ENCODE assay signal across 8 mouse cellular contexts in the genomic region with DNA sequence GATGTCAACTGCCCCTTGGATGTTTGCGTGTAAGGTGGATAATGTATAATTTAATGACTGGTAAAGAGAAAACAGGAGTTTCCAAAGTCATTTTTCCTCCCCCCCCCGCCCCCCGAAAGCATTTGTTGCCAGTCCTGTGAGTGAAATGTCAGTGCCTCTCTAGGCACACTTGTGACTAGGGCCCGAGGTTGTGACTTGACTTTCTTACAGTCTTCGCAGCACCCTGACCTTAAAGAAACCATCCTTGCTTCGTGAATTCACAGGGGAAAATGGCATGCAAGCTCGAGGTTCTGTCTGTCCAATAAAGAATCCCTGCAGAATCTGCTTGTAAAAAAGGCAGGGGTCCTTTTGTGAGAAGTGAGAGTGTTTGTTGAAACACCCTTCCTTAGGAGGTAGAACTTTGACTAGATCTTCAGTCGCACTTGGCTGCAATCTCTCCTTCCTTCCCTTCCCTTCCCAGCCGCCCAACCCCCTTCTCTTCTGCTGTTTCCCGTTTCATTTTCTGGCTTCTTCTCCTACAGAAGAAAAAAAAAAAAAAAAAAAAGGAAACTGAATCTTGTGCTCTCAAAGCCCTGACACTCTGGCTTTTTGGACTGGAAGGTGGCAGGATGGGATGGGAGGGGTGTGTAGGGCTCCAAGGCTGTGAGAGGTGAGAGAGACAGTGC. TPM values are rescaled to one million over a fixed set of nuclear protein-coding genes. Genes with fewer than 3 reads are reported as not detected.
DNase-seq lines count a peak whose midpoint lies in the region; ATAC-seq and TF ChIP-seq lines count a peak whose summit lies in the region.

No protein-coding gene starts in this region.

- no peaks in the 10 kb centered on the region for H3K9me3 ChIP-seq in heart, embryonic 12.5 days (replicated peaks)
- H3K9me3 ChIP-seq in kidney, postnatal 0 days (replicated peaks; ENCODE audit: low read length): no peaks in the 10 kb centered on the region
- H3K9me3 ChIP-seq in stomach, embryonic 16.5 days (replicated peaks; ENCODE audit: control insufficient read depth, low read length): no peaks in the 10 kb centered on the region

- peak overlapping the region; percentile 86 for H3K4me2 ChIP-seq in heart, embryonic 12.5 days
- peak overlapping the region; percentile 78 for H3K4me2 ChIP-seq in kidney, postnatal 0 days (ENCODE audit: low read length)
- peak overlapping the region; percentile 89 for H3K4me2 ChIP-seq in stomach, embryonic 16.5 days (ENCODE audit: low read depth, low read length)

- TF ChIP-seq CTCF in kidney, postnatal 0 days (IDR thresholded peaks at IDR 0.05; ENCODE audit: low read depth): no peak

- H3K9ac ChIP-seq in heart, embryonic 12.5 days: peak overlapping the region; percentile 94
- no peak overlapping the region; the same call in 1 of the 2 replicates for H3K9ac ChIP-seq in kidney, postnatal 0 days (ENCODE audit: low read depth, low read length)
- peak overlapping the region; percentile 93 for H3K9ac ChIP-seq in stomach, embryonic 16.5 days (ENCODE audit: low read length)

- no peaks in the 10 kb centered on the region for H3K27me3 ChIP-seq in heart, embryonic 12.5 days (replicated peaks)
- H3K27me3 ChIP-seq in kidney, postnatal 0 days (ENCODE audit: insufficient read depth, low read length): no peaks in the 10 kb centered on the region
- no peaks in the 10 kb centered on the region for H3K27me3 ChIP-seq in stomach, embryonic 16.5 days (ENCODE audit: control insufficient read depth, insufficient read depth, low read length)

- 24% methylated on average over 10 of the region's 10 CpGs for WGBS in heart, embryonic 12.5 days
- 13% methylated on average over 10 of the region's 10 CpGs for WGBS in kidney, postnatal 0 days
- WGBS in stomach, embryonic 16.5 days: 19% methylated on average over 10 of the region's 10 CpGs

- H3K27ac ChIP-seq in heart, embryonic 12.5 days (ENCODE audit: poor library complexity, severe bottlenecking): peak overlapping the region; percentile 99
- peak overlapping the region; percentile 99 for H3K27ac ChIP-seq in kidney, postnatal 0 days
- H3K27ac ChIP-seq in stomach, embryonic 16.5 days (ENCODE audit: low read length): peak overlapping the region; percentile 100

- H3K4me1 ChIP-seq in heart, embryonic 12.5 days (replicated peaks): peaks cover 58% of the 10 kb centered on the region
- peaks cover 37% of the 10 kb centered on the region for H3K4me1 ChIP-seq in kidney, postnatal 0 days (replicated peaks; ENCODE audit: insufficient read depth, low read length)
- H3K4me1 ChIP-seq in stomach, embryonic 16.5 days (ENCODE audit: control insufficient read depth, insufficient read depth, low read length): peaks cover 54% of the 10 kb centered on the region

- peaks cover 7% of the 10 kb centered on the region; the same call in 1 of the 2 replicates for H3K36me3 ChIP-seq in heart, embryonic 12.5 days
- H3K36me3 ChIP-seq in kidney, postnatal 0 days (ENCODE audit: insufficient read depth, low read length): peaks cover 8% of the 10 kb centered on the region; the same call in 1 of the 2 replicates
- H3K36me3 ChIP-seq in stomach, embryonic 16.5 days (ENCODE audit: control insufficient read depth, insufficient read depth, low read length): no peaks in the 10 kb centered on the region

- peak overlapping the region; percentile 80 for H3K4me3 ChIP-seq in heart, embryonic 12.5 days
- peak overlapping the region; percentile 70; the same call in 1 of the 2 replicates for H3K4me3 ChIP-seq in kidney, postnatal 0 days (replicated peaks; ENCODE audit: low read depth, low read length)
- H3K4me3 ChIP-seq in stomach, embryonic 16.5 days (replicated peaks; ENCODE audit: low read length): peak overlapping the region; percentile 78

- peak; percentile 53 to 56 for DNase-seq in layer of hippocampus, postnatal 10 days (ENCODE audit: low spot score in 2 of 2)
- no peak for DNase-seq in layer of hippocampus, adult 9-10 months (ENCODE audit: low spot score)
- DNase-seq in kidney, postnatal 0 days (ENCODE audit: low spot score): peak; percentile 75
- peak; percentile 61 for DNase-seq in lung, postnatal 25 days (ENCODE audit: low spot score)
- DNase-seq in left cerebral cortex, adult 18-20 months (ENCODE audit: low spot score in 2 of 2): no peak

- 0 out of 2 replicates have a peak, but pooled peaks have one; percentile 3 for ATAC-seq in common myeloid progenitor, adult 5-6 weeks (replicated peaks; ENCODE audit: low read depth, poor library complexity, severe bottlenecking)
- no peak for ATAC-seq in heart, embryonic 12.5 days (ENCODE audit: insufficient number of reproducible peaks, low FRiP score)
- no peak for ATAC-seq in kidney, postnatal 0 days (replicated peaks; ENCODE audit: low FRiP score, low read depth)
- ATAC-seq in stomach, embryonic 16.5 days (ENCODE audit: insufficient read depth, low FRiP score): no peak

RNA-seq across cellular contexts. Expression of a gene that starts 1.4 kb away (rescaled TPM):
- 10 to 100 TPM in 1 of 2 experiments, 1 to 10 TPM in 1; 9.2 to 10.8 TPM for total RNA-seq in layer of hippocampus, postnatal 10 days (2021)
- 7.7 and 11.4 TPM in 2 replicates for total RNA-seq in common myeloid progenitor, adult 5-6 weeks (2017)
- polyA plus RNA-seq in heart, embryonic 12.5 days (2016; fragmentation: Nextera tagmentation; extraction: Ambion mirVana): 15.0 and 18.4 TPM in 2 replicates
- polyA plus RNA-seq in kidney, postnatal 0 days (2015; fragmentation: Nextera tagmentation; extraction: Ambion mirVana): 19.1 and 19.7 TPM in 2 replicates
- 17.9 and 20.1 TPM in 2 replicates for polyA plus RNA-seq in stomach, embryonic 16.5 days (2015; fragmentation: Nextera tagmentation; extraction: Ambion mirVana)
- 1 to 10 TPM; 7.1 to 9.7 TPM for total RNA-seq in left cerebral cortex, adult 18-20 months (2021)

RNA-seq across cellular contexts. Expression of a gene that starts 23.8 kb away (rescaled TPM):
- 10 to 100 TPM; 34.3 to 38.8 TPM for total RNA-seq in layer of hippocampus, postnatal 10 days (2021)
- 13.6 and 14.5 TPM in 2 replicates for total RNA-seq in common myeloid progenitor, adult 5-6 weeks (2017)
- 3.5 and 3.9 TPM in 2 replicates for polyA plus RNA-seq in heart, embryonic 12.5 days (2016; fragmentation: Nextera tagmentation; extraction: Ambion mirVana)
- polyA plus RNA-seq in kidney, postnatal 0 days (2015; fragmentation: Nextera tagmentation; extraction: Ambion mirVana): 3.7 and 7.1 TPM in 2 replicates
- polyA plus RNA-seq in stomach, embryonic 16.5 days (2015; fragmentation: Nextera tagmentation; extraction: Ambion mirVana): 2.0 and 3.4 TPM in 2 replicates
- total RNA-seq in left cerebral cortex, adult 18-20 months (2021): 10 to 100 TPM; 35.5 to 39.2 TPM

Comparison
In these comparisons a context has a peak if more than half of its experiments do, and no peak if none do; other contexts are left out.
1. DNase-seq: peak in layer of hippocampus, postnatal 10 days (2 of 2), kidney, postnatal 0 days (single experiment) and lung, postnatal 25 days (single experiment); none in layer of hippocampus, adult 9-10 months (single experiment) and left cerebral cortex, adult 18-20 months (0 of 2).
2. Peak in every context shown above with its lines, with median percentiles within 50 percentile points of each other: H3K27ac ChIP-seq, H3K4me2 ChIP-seq and H3K4me3 ChIP-seq.